8 mouse cellular contexts compared by ENCODE assay signal in genomic region chrX:60404668-60405044, GRCm38 (mm10).
DNase-seq lines count a peak whose midpoint lies in the region; ATAC-seq and TF ChIP-seq lines count a peak whose summit lies in the region.

No protein-coding gene starts in this region.

- peak; percentile 51; the same call in 1 of the 2 replicates for TF ChIP-seq EP300 in heart, adult 2 months (IDR thresholded peaks at IDR 0.05; ENCODE audit: insufficient read depth, low read depth, low read length)

- TF ChIP-seq POLR2A in bone marrow macrophage, adult 2 months (IDR thresholded peaks at IDR 0.05; ENCODE audit: borderline replicate concordance, low read depth, low read length), result no peak
- peak; percentile 89 for TF ChIP-seq POLR2A in heart, adult 2 months (IDR thresholded peaks at IDR 0.05; ENCODE audit: insufficient read depth, low read depth, low read length)
- TF ChIP-seq POLR2A in kidney, adult 2 months (IDR thresholded peaks at IDR 0.05; ENCODE audit: low read depth, low read length), result peak; percentile 54

- WGBS in embryonic facial prominence, embryonic 15.5 days, result 10% methylated on average over 16 of the region's 17 CpGs
- 8% methylated on average over 17 of the region's 17 CpGs for WGBS in heart, adult 2 months
- WGBS in kidney, adult 2 months, result 1% methylated on average over 16 of the region's 17 CpGs
- 17% methylated on average over 13 of the region's 17 CpGs for WGBS in limb, embryonic 11.5 days
- 18% methylated on average over 17 of the region's 17 CpGs for WGBS in midbrain, embryonic 14.5 days

- no peaks in the 10 kb centered on the region for H3K9me3 ChIP-seq in embryonic facial prominence, embryonic 15.5 days (replicated peaks)
- no peaks in the 10 kb centered on the region for H3K9me3 ChIP-seq in limb, embryonic 11.5 days (ENCODE audit: control insufficient read depth, low read length)
- H3K9me3 ChIP-seq in midbrain, embryonic 14.5 days (ENCODE audit: control insufficient read depth, low read length), result no peaks in the 10 kb centered on the region

- peak overlapping the region; percentile 53 for H3K9ac ChIP-seq in embryonic facial prominence, embryonic 15.5 days
- H3K9ac ChIP-seq in heart, adult 2 months (ENCODE audit: low read depth, low read length), result peak overlapping the region; percentile 94
- H3K9ac ChIP-seq in limb, embryonic 11.5 days (ENCODE audit: low read length), result peak overlapping the region; percentile 92
- peak overlapping the region; percentile 78 for H3K9ac ChIP-seq in midbrain, embryonic 14.5 days (replicated peaks; ENCODE audit: low read length)

- H3K36me3 ChIP-seq in embryonic facial prominence, embryonic 15.5 days, result no peaks in the 10 kb centered on the region
- H3K36me3 ChIP-seq in heart, adult 2 months (ENCODE audit: control insufficient read depth, insufficient read depth, low read length), result no peaks in the 10 kb centered on the region
- no peaks in the 10 kb centered on the region for H3K36me3 ChIP-seq in kidney, adult 2 months (ENCODE audit: control insufficient read depth, insufficient read depth, low read length)
- no peaks in the 10 kb centered on the region for H3K36me3 ChIP-seq in limb, embryonic 11.5 days (ENCODE audit: control insufficient read depth, insufficient read depth, low read length)
- H3K36me3 ChIP-seq in midbrain, embryonic 14.5 days (ENCODE audit: control insufficient read depth, insufficient read depth, low read length), result no peaks in the 10 kb centered on the region

- ATAC-seq in embryonic facial prominence, embryonic 15.5 days (ENCODE audit: insufficient number of reproducible peaks, low FRiP score, low TSS enrichment, low read depth), result peak; percentile 93
- ATAC-seq in limb, embryonic 11.5 days (ENCODE audit: insufficient number of reproducible peaks, low FRiP score, low TSS enrichment, low read depth), result peak; percentile 94
- peak; percentile 94 for ATAC-seq in midbrain, embryonic 14.5 days (ENCODE audit: low FRiP score, low TSS enrichment)

- DNase-seq in CD4-positive helper T cell, adult 2 months (ENCODE audit: low read depth, low spot score), result peak; percentile 90
- DNase-seq in heart, adult 2 months, result peak; percentile 87 to 91
- peak; percentile 93 for DNase-seq in kidney, adult 2 months
- peak; percentile 85 for DNase-seq in limb, embryonic 11.5 days (ENCODE audit: low spot score)
- peak; percentile 91 for DNase-seq in midbrain, embryonic 14.5 days
- DNase-seq in spleen, postnatal 36 days (ENCODE audit: low spot score in 2 of 2), result peak; percentile 89 to 90

- 0 out of 2 replicates have a peak, but pooled peaks cover 1% of the 10 kb centered on the region for H3K79me2 ChIP-seq in heart, adult 2 months (replicated peaks; ENCODE audit: control insufficient read depth, insufficient read depth, low read length)

- H3K27ac ChIP-seq in bone marrow macrophage, adult 2 months (ENCODE audit: insufficient read depth, low read depth, low read length), result peak overlapping the region; percentile 83
- H3K27ac ChIP-seq in embryonic facial prominence, embryonic 15.5 days (replicated peaks), result peak overlapping the region; percentile 93
- peak overlapping the region; percentile 96 for H3K27ac ChIP-seq in heart, adult 2 months
- H3K27ac ChIP-seq in kidney, adult 2 months (ENCODE audit: insufficient read depth, low read depth, low read length), result peak overlapping the region; percentile 94
- peak overlapping the region; percentile 90 for H3K27ac ChIP-seq in limb, embryonic 11.5 days (replicated peaks; ENCODE audit: low read depth, low read length)
- peak overlapping the region; percentile 92 for H3K27ac ChIP-seq in midbrain, embryonic 14.5 days (replicated peaks; ENCODE audit: low read depth, low read length)

- H3K4me1 ChIP-seq in bone marrow macrophage, adult 2 months (ENCODE audit: control insufficient read depth, insufficient read depth, low read length), result no peaks in the 10 kb centered on the region
- H3K4me1 ChIP-seq in embryonic facial prominence, embryonic 15.5 days, result no peaks in the 10 kb centered on the region
- no peaks in the 10 kb centered on the region; the same call in 1 of the 2 replicates for H3K4me1 ChIP-seq in heart, adult 2 months (ENCODE audit: control insufficient read depth, insufficient read depth, low read length)
- H3K4me1 ChIP-seq in kidney, adult 2 months (ENCODE audit: control insufficient read depth, insufficient read depth, low read length), result no peaks in the 10 kb centered on the region
- H3K4me1 ChIP-seq in limb, embryonic 11.5 days (ENCODE audit: control insufficient read depth, insufficient read depth, low read length), result no peaks in the 10 kb centered on the region
- H3K4me1 ChIP-seq in midbrain, embryonic 14.5 days (ENCODE audit: control insufficient read depth, insufficient read depth, low read length), result 0 out of 2 replicates have a peak, but pooled peaks cover 5% of the 10 kb centered on the region

- no peak for TF ChIP-seq CTCF in bone marrow macrophage, adult 2 months (IDR thresholded peaks at IDR 0.05; ENCODE audit: low read depth, low read length)
- peak; percentile 78 for TF ChIP-seq CTCF in heart, adult 2 months (IDR thresholded peaks at IDR 0.05)
- peak; percentile 62 for TF ChIP-seq CTCF in kidney, adult 2 months (conservative IDR thresholded peaks at IDR 0.05; ENCODE audit: insufficient read depth, insufficient read length, low read depth, low read length)

- no peaks in the 10 kb centered on the region for H3K27me3 ChIP-seq in embryonic facial prominence, embryonic 15.5 days
- no peaks in the 10 kb centered on the region for H3K27me3 ChIP-seq in heart, adult 2 months (ENCODE audit: control insufficient read depth, insufficient read depth, low read length)
- no peaks in the 10 kb centered on the region for H3K27me3 ChIP-seq in kidney, adult 2 months (replicated peaks; ENCODE audit: control insufficient read depth, insufficient read depth, low read length)
- peaks cover 3% of the 10 kb centered on the region; the same call in 1 of the 2 replicates for H3K27me3 ChIP-seq in limb, embryonic 11.5 days (ENCODE audit: control insufficient read depth, insufficient read depth, low read length)
- no peaks in the 10 kb centered on the region for H3K27me3 ChIP-seq in midbrain, embryonic 14.5 days (ENCODE audit: control insufficient read depth, insufficient read depth, low read length)

- intact Hi-C loops in heart, adult 2 months (cut with DNase I), result loop anchor here (2.0 to 5.0 kb wide), 2 partner anchors 157 to 392 kb away; no protein-coding TSS in a partner anchor

- peak overlapping the region; percentile 86 for H3K4me3 ChIP-seq in bone marrow macrophage, adult 2 months (ENCODE audit: insufficient read depth, low read length)
- peak overlapping the region; percentile 61 for H3K4me3 ChIP-seq in embryonic facial prominence, embryonic 15.5 days (replicated peaks)
- H3K4me3 ChIP-seq in heart, adult 2 months, result peak overlapping the region; percentile 69
- peak overlapping the region; percentile 72 for H3K4me3 ChIP-seq in kidney, adult 2 months (ENCODE audit: insufficient read depth, low read depth, low read length)
- peak overlapping the region; percentile 57 for H3K4me3 ChIP-seq in limb, embryonic 11.5 days (ENCODE audit: low read depth, low read length)
- H3K4me3 ChIP-seq in midbrain, embryonic 14.5 days (replicated peaks; ENCODE audit: low read depth, low read length), result peak overlapping the region; percentile 60

- H3K4me2 ChIP-seq in embryonic facial prominence, embryonic 15.5 days (replicated peaks), result peak overlapping the region; percentile 27
- peak overlapping the region; percentile 26; the same call in 1 of the 2 replicates for H3K4me2 ChIP-seq in limb, embryonic 11.5 days (ENCODE audit: low read depth, severe bottlenecking)
- peak overlapping the region; percentile 33 for H3K4me2 ChIP-seq in midbrain, embryonic 14.5 days (ENCODE audit: low read length)

Comparison
In these comparisons a context has a peak if more than half of its experiments do, and no peak if none do; other contexts are left out.
1. Peak in every context shown above with its lines: DNase-seq, ATAC-seq, H3K4me3 ChIP-seq and H3K27ac ChIP-seq.